Mouse (Mus musculus) CH12.LX (cell line): ENCODE measurements around the gene Spata7. TPM values are rescaled to one million over a fixed set of nuclear protein-coding genes. Genes with fewer than 3 reads are reported as not detected.
A peak's percentile ranks its signal among the peaks of the same experiment; 100 is the strongest.

Experiments
- DNase-seq: peaks from one replicate; pipeline ENCODE4 v3.0.0-alpha.2; 2013; ENCODE audit errors: extremely low read depth
- H3K27ac ChIP-seq: 2 replicates; pipeline ENCODE4 v1.5.1; 2012; ENCODE audit warnings: low read depth, mild to moderate bottlenecking, control low read depth, moderate library complexity; ENCODE audit not compliant: insufficient read depth
- H3K27me3 ChIP-seq: replicated peaks from 2 replicates; pipeline ENCODE3; 2012; ENCODE audit warnings: inconsistent platforms
- H3K36me3 ChIP-seq, 2 experiments: replicated peaks in 1 of 2; 2 replicates each; pipeline versions ENCODE3 to v1.6.1; 2012; ENCODE audit warnings: inconsistent platforms in 1 of 2, low read length in 1 of 2, mild to moderate bottlenecking in 1 of 2, mixed read lengths in 1 of 2, moderate library complexity in 1 of 2; ENCODE audit not compliant: control insufficient read depth in 1 of 2, insufficient read depth in 1 of 2
- H3K4me1 ChIP-seq, 2 experiments: 2 replicates each; pipeline ENCODE4 v1.6.1; 2012; ENCODE audit warnings: inconsistent platforms in 1 of 2, moderate library complexity in 1 of 2; ENCODE audit not compliant: insufficient read depth in 2 of 2, control insufficient read depth in 1 of 2
- H3K4me2 ChIP-seq: 2 replicates; pipeline ENCODE4 v1.6.1; 2012; ENCODE audit warnings: low read depth, mild to moderate bottlenecking, control low read depth; ENCODE audit not compliant: poor library complexity, insufficient read depth, severe bottlenecking
- H3K4me3 ChIP-seq, 3 experiments: fragments of 150-350 bp in 1 of 3; sonication (generic) in 1 of 3; replicated peaks in 1 of 3; 2 replicates each; pipeline versions ENCODE3 to v1.5.1; 2011 to 2012; ENCODE audit warnings: low read depth in 2 of 3, low read length in 2 of 3, mild to moderate bottlenecking in 2 of 3, moderate library complexity in 2 of 3, control low read depth in 1 of 3, improper control_type of control experiment in 1 of 3, inconsistent platforms in 1 of 3, mixed read lengths in 1 of 3; ENCODE audit not compliant: poor library complexity in 1 of 3
- H3K79me2 ChIP-seq: replicated peaks from 2 replicates; pipeline ENCODE4 v1.6.1; 2012; ENCODE audit warnings: mild to moderate bottlenecking, moderate library complexity; ENCODE audit not compliant: control insufficient read depth, poor library complexity, insufficient read depth, severe bottlenecking; ENCODE audit errors: extremely low read depth
- H3K9ac ChIP-seq: 2 replicates; pipeline ENCODE4 v1.6.1; 2012; ENCODE audit warnings: low read depth, mild to moderate bottlenecking, control low read depth, moderate library complexity; ENCODE audit not compliant: insufficient read depth
- H3K9me3 ChIP-seq: replicated peaks from 2 replicates; pipeline ENCODE3; 2012; ENCODE audit warnings: low read length, inconsistent platforms, mixed read lengths
- BHLHE40 ChIP-seq: IDR thresholded peaks from 2 replicates; pipeline ENCODE4 v1.6.1; 2011; ENCODE audit warnings: mild to moderate bottlenecking, low read depth, low read length, improper control_type of control experiment
- CHD1 ChIP-seq: IDR thresholded peaks from 2 replicates; pipeline ENCODE4 v1.6.1; 2012; ENCODE audit warnings: low read depth, low read length, improper control_type of control experiment, inconsistent platforms
- CHD2 ChIP-seq: IDR thresholded peaks from 2 replicates; pipeline ENCODE4 v1.6.1; 2011; ENCODE audit warnings: low read length, improper control_type of control experiment
- CTCF ChIP-seq, 2 experiments: IDR thresholded peaks in 1 of 2; conservative IDR thresholded peaks in 1 of 2; 2 replicates each; pipeline ENCODE4 v1.5.1; 2011 to 2012; ENCODE audit warnings: low read depth in 2 of 2, low read length in 2 of 2, improper control_type of control experiment in 1 of 2, inconsistent platforms in 1 of 2, mild to moderate bottlenecking in 1 of 2, moderate library complexity in 1 of 2
- E2F4 ChIP-seq: IDR thresholded peaks from 2 replicates; pipeline ENCODE4 v1.6.1; 2011; ENCODE audit warnings: low read depth, low read length, improper control_type of control experiment; ENCODE audit not compliant: insufficient replicate concordance
- ELF1 ChIP-seq: IDR thresholded peaks from 2 replicates; pipeline ENCODE4 v1.6.1; 2014; ENCODE audit warnings: low read depth, mild to moderate bottlenecking, inconsistent platforms, low read length, improper control_type of control experiment
- EP300 ChIP-seq: IDR thresholded peaks from 2 replicates; pipeline ENCODE4 v1.6.1; 2011; ENCODE audit warnings: low read length, improper control_type of control experiment
- ETS1 ChIP-seq: conservative IDR thresholded peaks from 2 replicates; pipeline ENCODE4 v1.6.1; 2012; ENCODE audit warnings: low read depth, mild to moderate bottlenecking, inconsistent platforms, low read length, improper control_type of control experiment, moderate library complexity
- GABPA ChIP-seq: IDR thresholded peaks from 2 replicates; pipeline ENCODE4 v1.6.1; 2012; ENCODE audit warnings: low read depth, low read length, improper control_type of control experiment, inconsistent platforms; ENCODE audit not compliant: insufficient replicate concordance
- HCFC1 ChIP-seq: IDR thresholded peaks from 2 replicates; pipeline ENCODE4 v1.6.1; 2012; ENCODE audit warnings: low read depth, mild to moderate bottlenecking, inconsistent platforms, low read length, improper control_type of control experiment
- IRF4 ChIP-seq: IDR thresholded peaks from 2 replicates; pipeline ENCODE4 v1.6.1; 2014; ENCODE audit warnings: low read depth, mild to moderate bottlenecking, inconsistent platforms, low read length, improper control_type of control experiment
- JUN ChIP-seq: IDR thresholded peaks from 2 replicates; pipeline ENCODE4 v1.6.1; 2011; ENCODE audit warnings: low read depth, mild to moderate bottlenecking, low read length, improper control_type of control experiment, moderate library complexity; ENCODE audit not compliant: insufficient read depth
- JUND ChIP-seq: conservative IDR thresholded peaks from 2 replicates; pipeline ENCODE4 v1.6.1; 2011; ENCODE audit warnings: low read depth, low read length, improper control_type of control experiment
- KAT2A ChIP-seq: IDR thresholded peaks from 2 replicates; pipeline ENCODE4 v1.6.1; 2012; ENCODE audit warnings: low read length, improper control_type of control experiment, inconsistent platforms; ENCODE audit not compliant: insufficient replicate concordance
- MAFK ChIP-seq: IDR thresholded peaks from 2 replicates; pipeline ENCODE4 v1.6.1; 2011; ENCODE audit warnings: low read length, improper control_type of control experiment; ENCODE audit not compliant: insufficient replicate concordance
- MAX ChIP-seq: IDR thresholded peaks from 2 replicates; pipeline ENCODE4 v1.6.1; 2011; ENCODE audit warnings: low read length, improper control_type of control experiment
- MAZ ChIP-seq: IDR thresholded peaks from 2 replicates; pipeline ENCODE4 v1.6.1; 2012; ENCODE audit warnings: low read depth, mild to moderate bottlenecking, inconsistent platforms, low read length, improper control_type of control experiment, moderate library complexity
- MEF2A ChIP-seq: IDR thresholded peaks from 2 replicates; pipeline ENCODE4 v1.6.1; 2014; ENCODE audit warnings: low read depth, mild to moderate bottlenecking, inconsistent platforms, low read length, improper control_type of control experiment, borderline replicate concordance
- MXI1 ChIP-seq: IDR thresholded peaks from 2 replicates; pipeline ENCODE4 v1.6.1; 2011; ENCODE audit warnings: mild to moderate bottlenecking, low read depth, low read length, improper control_type of control experiment
- MYC ChIP-seq: IDR thresholded peaks from 2 replicates; pipeline ENCODE4 v1.6.1; 2011; ENCODE audit warnings: low read depth, mild to moderate bottlenecking, improper control_type of control experiment, low read length
- NELFE ChIP-seq: IDR thresholded peaks from 2 replicates; pipeline ENCODE4 v1.6.1; 2011; ENCODE audit warnings: low read depth, low read length, improper control_type of control experiment
- NRF1 ChIP-seq: IDR thresholded peaks from 2 replicates; pipeline ENCODE4 v1.6.1; 2014; ENCODE audit warnings: low read depth, mild to moderate bottlenecking, inconsistent platforms, low read length, improper control_type of control experiment, moderate library complexity
- PAX5 ChIP-seq: IDR thresholded peaks from 2 replicates; pipeline ENCODE4 v1.6.1; 2012; ENCODE audit warnings: low read length, inconsistent platforms, mixed read lengths
- POLR2A ChIP-seq: IDR thresholded peaks from 2 replicates; pipeline ENCODE4 v1.6.1; 2011; ENCODE audit warnings: low read depth, mild to moderate bottlenecking, improper control_type of control experiment, low read length
- POLR2AphosphoS2 ChIP-seq: IDR thresholded peaks from 2 replicates; pipeline ENCODE4 v1.6.1; 2011; ENCODE audit warnings: low read depth, low read length, improper control_type of control experiment
- RAD21 ChIP-seq: IDR thresholded peaks from 2 replicates; pipeline ENCODE4 v1.6.1; 2011; ENCODE audit warnings: low read depth, mild to moderate bottlenecking, low read length, improper control_type of control experiment, moderate library complexity
- RCOR1 ChIP-seq: conservative IDR thresholded peaks from 2 replicates; pipeline ENCODE4 v1.6.1; 2012; ENCODE audit warnings: low read depth, mild to moderate bottlenecking, inconsistent platforms, low read length, improper control_type of control experiment
- SIN3A ChIP-seq: IDR thresholded peaks from 2 replicates; pipeline ENCODE4 v1.6.1; 2012; ENCODE audit warnings: low read length, improper control_type of control experiment, inconsistent platforms
- SMC3 ChIP-seq: IDR thresholded peaks from 2 replicates; pipeline ENCODE4 v1.6.1; 2011; ENCODE audit warnings: low read depth, low read length, improper control_type of control experiment
- TBP ChIP-seq: conservative IDR thresholded peaks from 2 replicates; pipeline ENCODE4 v1.6.1; 2011; ENCODE audit warnings: low read depth, low read length, improper control_type of control experiment
- TCF12 ChIP-seq: IDR thresholded peaks from 2 replicates; pipeline ENCODE4 v1.6.1; 2014; ENCODE audit warnings: low read depth, mild to moderate bottlenecking, inconsistent platforms, low read length, improper control_type of control experiment
- UBTF ChIP-seq: IDR thresholded peaks from 2 replicates; pipeline ENCODE4 v1.6.1; 2012; ENCODE audit warnings: low read depth, mild to moderate bottlenecking, inconsistent platforms, low read length, improper control_type of control experiment, moderate library complexity
- USF1 ChIP-seq: IDR thresholded peaks from 2 replicates; pipeline ENCODE4 v1.6.1; 2014; ENCODE audit warnings: low read depth, mild to moderate bottlenecking, inconsistent platforms, low read length, improper control_type of control experiment
- USF2 ChIP-seq: conservative IDR thresholded peaks from 2 replicates; pipeline ENCODE4 v1.6.1; 2011; ENCODE audit warnings: low read depth, low read length, improper control_type of control experiment
- ZC3H11A ChIP-seq: IDR thresholded peaks from 2 replicates; pipeline ENCODE4 v1.6.1; 2012; ENCODE audit warnings: low read depth, mild to moderate bottlenecking, inconsistent platforms, low read length, improper control_type of control experiment
- ZKSCAN1 ChIP-seq: IDR thresholded peaks from 2 replicates; pipeline ENCODE4 v1.6.1; 2012; ENCODE audit warnings: low read depth, inconsistent platforms, low read length, improper control_type of control experiment, borderline replicate concordance
- ZMIZ1 ChIP-seq: IDR thresholded peaks from 2 replicates; pipeline ENCODE4 v1.6.1; 2012; ENCODE audit warnings: low read depth, mild to moderate bottlenecking, inconsistent platforms, low read length, improper control_type of control experiment
- ZNF384 ChIP-seq: IDR thresholded peaks from 2 replicates; pipeline ENCODE4 v1.6.1; 2012; ENCODE audit warnings: low read depth, low read length, improper control_type of control experiment, inconsistent platforms
- dilution Hi-C: fragments of 300-500 bp; cut with MboI; formaldehyde crosslinking; loops from 2 replicates; pipeline ENCODE4 v1.14.3; 2020; ENCODE audit warnings: low sequenced_read_pairs; ENCODE audit not compliant: extremely low pct_unique_long_range_greater_than_20kb, extremely low pct_ligation_motif_present
- in situ Hi-C: fragments of 300-500 bp; cut with MboI; formaldehyde crosslinking; loops from 3 replicates; pipeline ENCODE4 v1.14.3; 2019; ENCODE audit warnings: low sequenced_read_pairs, low pct_ligation_motif_present, low pct_unique_long_range_greater_than_20kb, mixed read lengths
- polyA plus RNA-seq: library from polyadenylated mRNA; unstranded; fragments of >175 nt; gene quantifications from 2 replicates; pipeline ENCODE4 v1.2.1, GENCODE M21; 2012; ENCODE audit warnings: low read depth; ENCODE audit not compliant: insufficient read length
- total RNA-seq, 2 experiments: library from RNA; depleted of rRNA; stranded (reverse); fragments of 300-350 nt in 1 of 2; fragments of >200 nt in 1 of 2; gene quantifications; 2 replicates each; pipeline ENCODE4 v1.2.3; 2012 to 2014

The Spata7 gene
- total and polyA plus RNA-seq, 3 experiments: 6.2 to 9.4 (median 8.2) TPM

DNA sequence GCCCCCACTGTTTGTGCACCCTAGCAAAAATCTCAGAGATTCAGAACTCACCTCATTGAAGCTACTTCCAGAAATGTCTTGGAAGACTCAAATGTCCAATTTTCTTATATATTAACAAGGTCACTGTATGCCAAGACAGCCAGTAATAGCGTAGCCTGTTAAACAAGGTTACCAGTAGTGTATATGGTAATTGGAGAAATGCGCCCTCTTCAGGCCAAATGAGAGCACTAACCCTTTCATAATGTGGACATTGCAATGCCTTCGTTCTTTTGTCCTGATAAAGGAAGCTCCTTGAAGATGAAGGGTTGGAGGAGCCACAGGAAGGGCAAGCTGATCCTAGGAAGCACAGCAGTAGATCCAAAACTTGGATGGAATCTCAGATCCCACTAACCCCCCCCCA, 42.7 kb upstream of the Spata7 start:
- Histone ChIP-seq H3K4me1 (no peaks in the 10 kb centered on the region), H3K27me3 (no peaks in the 10 kb centered on the region), H3K4me2 (no peak overlapping the region), H3K27ac (no peak overlapping the region), H3K36me3 (no peaks in the 10 kb centered on the region), H3K9ac (no peak overlapping the region), H3K9me3 (no peaks in the 10 kb centered on the region), H3K4me3 (no peak overlapping the region), H3K79me2 (no peaks in the 10 kb centered on the region)
- peak; percentile 52 for DNase-seq
- in situ Hi-C loops (no loop called here), dilution Hi-C loops (no loop called here)
- TF ChIP-seq MYC (no peak), KAT2A (no peak), CTCF (conservative IDR thresholded peaks at IDR 0.05 in 1 of 2, IDR thresholded peaks at IDR 0.05 in 1 of 2; ENCODE audit: low read depth in 2 of 2, low read length in 2 of 2) (peak; percentile 74 to 79), USF2 (no peak), JUND (peak; percentile 46), PAX5 (no peak), POLR2AphosphoS2 (no peak), TCF12 (no peak), MAFK (no peak), NELFE (no peak), RAD21 (peak; percentile 71), RCOR1 (no peak), CHD2 (no peak), NRF1 (no peak), POLR2A (no peak), BHLHE40 (no peak), MEF2A (no peak), ELF1 (no peak), ZC3H11A (peak; percentile 45; the same call in 1 of the 2 replicates), HCFC1 (no peak), UBTF (no peak), ETS1 (no peak), EP300 (no peak), CHD1 (no peak), ZMIZ1 (no peak), SMC3 (peak; percentile 80), MXI1 (no peak), ZKSCAN1 (no peak), JUN (no peak), ZNF384 (no peak), GABPA (no peak), IRF4 (peak; percentile 29; the same call in 1 of the 2 replicates), E2F4 (no peak), USF1 (no peak), MAX (no peak), SIN3A (no peak), TBP (no peak), MAZ (no peak)
